Mouse (Mus musculus): ENCODE data around the gene Magea3. TPM values are rescaled to one million over a fixed set of nuclear protein-coding genes. Genes with fewer than 3 reads are reported as not detected.

Gene Magea3
- not detected in 2 replicates for polyA plus RNA-seq (2012; rRNA removed)

DNA sequence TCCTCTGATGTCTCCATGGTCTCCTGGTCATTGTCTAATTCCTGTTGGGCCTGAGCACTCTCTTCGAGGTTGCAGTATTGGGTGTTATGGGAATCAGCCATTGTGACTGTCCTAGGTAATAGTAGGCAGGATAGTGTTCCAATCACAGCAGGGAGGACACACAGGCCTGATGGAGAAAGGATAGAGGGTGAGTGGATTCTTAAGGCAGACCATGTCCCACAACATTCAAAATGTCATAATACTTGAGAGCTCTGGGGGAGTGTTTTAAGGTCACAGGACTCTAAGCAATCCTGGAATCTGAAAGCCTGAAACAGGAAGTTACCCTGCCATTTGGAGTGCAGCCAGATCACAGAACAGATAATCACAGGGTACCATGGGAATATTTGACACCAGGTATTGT, at the start of gene Magea3:
Magea3 (minus strand) TSS at position 101 of the 400 bp plus-strand sequence.

GRCm38 (mm10) chrX:154995750-154996149, 46.4 kb upstream of the Magea3 start, which contains the start of gene Magea8:
Magea8 (minus strand) TSS chrX:154995850.

GRCm38 (mm10) chrX:154935887-154936286, 13.4 kb downstream of the Magea3 start, which contains the start of gene Magea6:
Magea6 (minus strand) TSS chrX:154935987.

Other genes with a start within 250 kb of the Magea3 start
- not detected in 2 replicates for gene Cldn34b1, start 59.2 kb downstream of the Magea3 start, polyA plus RNA-seq (2012; rRNA removed)
- gene Magea6, start 13.5 kb downstream of the Magea3 start, polyA plus RNA-seq (2012; rRNA removed): not detected in 2 replicates
- not detected in 2 replicates for gene Magea8, start 46.3 kb upstream of the Magea3 start, polyA plus RNA-seq (2012; rRNA removed)
- gene Magea5, start 113.6 kb upstream of the Magea3 start, polyA plus RNA-seq (2012; rRNA removed): not detected in 2 replicates
- not detected in 2 replicates for gene Magea1, start 140.3 kb upstream of the Magea3 start, polyA plus RNA-seq (2012; rRNA removed)
- not detected in 2 replicates for gene Magea2, start 144.2 kb upstream of the Magea3 start, polyA plus RNA-seq (2012; rRNA removed)
- not detected in 2 replicates for gene Cldn34b2, start 178.9 kb upstream of the Magea3 start, polyA plus RNA-seq (2012; rRNA removed)